Mouse (Mus musculus) lung, postnatal 0 days (tissue): Measurements from ENCODE around the gene Ccnk.

Experiments used
- CTCF ChIP-seq: IDR thresholded peaks from 2 replicates; pipeline ENCODE4 v1.5.1; 2016; ENCODE audit warnings: antibody characterized with exemption, mild to moderate bottlenecking
- EP300 ChIP-seq: IDR thresholded peaks from 2 replicates; pipeline ENCODE4 v1.6.1; 2016; ENCODE audit warnings: antibody characterized with exemption, mild to moderate bottlenecking, control low read depth

DNA sequence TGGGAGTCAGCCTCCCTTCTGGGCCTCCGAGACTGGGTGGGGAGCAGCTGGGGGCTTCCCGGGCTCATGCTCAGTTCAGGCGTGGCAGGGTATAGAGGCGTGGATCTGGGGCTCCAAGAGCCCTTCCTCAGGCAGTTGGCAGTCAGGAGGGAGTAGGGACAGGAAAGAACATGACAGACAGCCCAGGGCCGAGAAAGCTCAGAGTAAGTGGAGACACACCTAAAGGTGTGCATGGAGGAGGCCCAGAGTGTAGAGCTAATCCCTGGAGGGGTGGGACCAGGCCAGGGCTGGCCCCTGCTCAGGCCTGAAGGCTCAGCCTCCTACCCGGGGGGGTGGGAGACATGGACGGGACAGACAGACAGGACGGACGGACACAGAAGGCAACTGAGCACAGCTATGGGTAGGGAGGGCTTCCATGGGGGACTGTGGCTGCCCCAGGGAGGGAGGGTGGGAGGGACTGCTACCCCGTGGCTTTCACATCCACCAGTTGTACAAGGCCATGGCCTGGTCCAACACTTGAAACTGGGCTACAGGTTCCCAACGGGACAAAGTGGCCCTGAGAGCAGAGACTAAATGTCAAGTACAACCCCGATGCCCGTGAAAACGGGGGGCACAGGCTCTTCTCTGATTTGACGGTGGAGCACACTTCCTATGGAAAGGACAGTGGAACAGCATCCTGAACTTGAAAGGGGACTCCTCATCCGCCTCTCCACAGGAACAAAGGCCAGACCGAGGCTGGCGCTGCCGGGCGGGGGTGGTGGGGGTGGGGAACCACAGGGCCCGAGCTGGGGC lies 40.6 kb downstream of the Ccnk start:
- TF ChIP-seq CTCF (no peak), EP300 (no peak)
